Mouse (Mus musculus): ENCODE data around the gene Gpx4.

Gpx4 gene

GRCm38 (mm10) chr10:80072623-80073489 is 25.9 kb downstream of the Gpx4 start:
- DNase-seq (ENCODE audit: inconsistent ontology term) = no peak

GRCm38 (mm10) chr10:80074813-80075601 is 28.0 kb downstream of the Gpx4 start:
- peak; percentile 94 for DNase-seq (ENCODE audit: inconsistent ontology term)

- no peak for DNase-seq (ENCODE audit: inconsistent ontology term)
Observed at GRCm38 (mm10) chr10:80075924-80076323, 29.0 kb downstream of the Gpx4 start.

- no peak for DNase-seq (ENCODE audit: inconsistent ontology term)
Observed at GRCm38 (mm10) chr10:80076386-80076785, 29.4 kb downstream of the Gpx4 start.

- no peak for DNase-seq (ENCODE audit: inconsistent ontology term)
Observed at GRCm38 (mm10) chr10:80077312-80077711, 30.3 kb downstream of the Gpx4 start.

GRCm38 (mm10) chr10:80078366-80078765 is 31.4 kb downstream of the Gpx4 start:
- no peak for DNase-seq (ENCODE audit: inconsistent ontology term)

- no peak for DNase-seq (ENCODE audit: inconsistent ontology term)
Observed at GRCm38 (mm10) chr10:80080396-80081070, 33.6 kb downstream of the Gpx4 start.

GRCm38 (mm10) chr10:80081075-80081474 is 34.1 kb downstream of the Gpx4 start:
- no peak for DNase-seq (ENCODE audit: inconsistent ontology term)

GRCm38 (mm10) chr10:80084817-80085487 is 38.0 kb downstream of the Gpx4 start:
- DNase-seq (ENCODE audit: inconsistent ontology term) = peak; percentile 91

GRCm38 (mm10) chr10:80086847-80087246 is 39.9 kb downstream of the Gpx4 start:
- DNase-seq (ENCODE audit: inconsistent ontology term) = peak; percentile 68

- no peak for DNase-seq (ENCODE audit: inconsistent ontology term)
Observed at GRCm38 (mm10) chr10:80087483-80087882, 40.5 kb downstream of the Gpx4 start.

GRCm38 (mm10) chr10:80089146-80089545 is 42.2 kb downstream of the Gpx4 start:
- DNase-seq (ENCODE audit: inconsistent ontology term) = no peak

GRCm38 (mm10) chr10:80091527-80091926 is 44.6 kb downstream of the Gpx4 start:
- no peak for DNase-seq (ENCODE audit: inconsistent ontology term)

GRCm38 (mm10) chr10:80092690-80093089 is 45.7 kb downstream of the Gpx4 start:
- no peak for DNase-seq (ENCODE audit: inconsistent ontology term)

GRCm38 (mm10) chr10:80094085-80094484 is 47.1 kb downstream of the Gpx4 start:
- DNase-seq (ENCODE audit: inconsistent ontology term) = no peak

- DNase-seq (ENCODE audit: inconsistent ontology term) = no peak
Observed at GRCm38 (mm10) chr10:80094684-80095083, 47.7 kb downstream of the Gpx4 start.

GRCm38 (mm10) chr10:80095547-80095946 is 48.6 kb downstream of the Gpx4 start:
- DNase-seq (ENCODE audit: inconsistent ontology term) = no peak

- DNase-seq (ENCODE audit: inconsistent ontology term) = no peak
Observed at GRCm38 (mm10) chr10:80097275-80097674, 50.3 kb downstream of the Gpx4 start.

GRCm38 (mm10) chr10:80098630-80099029 is 51.7 kb downstream of the Gpx4 start:
- no peak for DNase-seq (ENCODE audit: inconsistent ontology term)

GRCm38 (mm10) chr10:80100982-80101381 is 54.0 kb downstream of the Gpx4 start:
- peak; percentile 87 for DNase-seq (ENCODE audit: inconsistent ontology term)

GRCm38 (mm10) chr10:80102216-80102915 is 55.4 kb downstream of the Gpx4 start:
- DNase-seq (ENCODE audit: inconsistent ontology term) = peak; percentile 85
